Mouse (Mus musculus) liver, embryonic 14 days (tissue): Measurements from ENCODE around the gene Olfr376. TPM values are rescaled to one million over a fixed set of nuclear protein-coding genes. Genes with fewer than 3 reads are reported as not detected.

Source experiments
- polyA plus RNA-seq: library from polyadenylated mRNA; depleted of rRNA; stranded (reverse); fragments of >200 nt; gene quantifications from 2 replicates; pipeline ENCODE4 v1.2.3, GENCODE M21; 2012; rRNA removed

Gene Olfr376
- not detected in 2 replicates for polyA plus RNA-seq

DNA sequence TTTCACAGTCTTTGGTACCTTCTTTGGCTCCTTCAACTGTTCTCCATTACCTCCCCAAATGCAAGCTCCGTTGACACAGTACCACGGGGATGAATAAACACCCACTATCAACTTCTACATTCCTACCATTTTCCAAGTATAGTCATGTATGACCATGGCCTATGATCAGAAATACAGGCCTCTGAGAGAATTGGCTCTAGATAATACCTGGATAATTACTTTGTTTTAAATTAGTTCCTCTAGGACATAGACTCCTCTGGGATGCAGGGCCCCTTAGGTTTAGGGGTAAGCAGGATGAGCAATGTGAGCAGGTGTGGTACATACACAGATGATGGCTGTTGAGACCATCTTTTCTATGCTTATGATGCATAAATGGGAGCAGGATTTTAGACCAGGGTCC is at the start of gene Olfr376:
TSS of gene Olfr376 (plus strand) at position 301 of the 400 bp plus-strand sequence.

GRCm38 (mm10) chr11:73329442-73329841 is 41.6 kb upstream of the Olfr376 start, which contains the start of the genes Aspa, Gm49340 and Spata22:
TSS of gene Aspa (minus strand) at chr11:73329596.
TSS of gene Gm49340 (plus strand) at chr11:73329741.
TSS of gene Spata22 (plus strand) at chr11:73329741.

GRCm38 (mm10) chr11:73350483-73350882 is 20.6 kb upstream of the Olfr376 start, which contains the start of gene Olfr20:
TSS of gene Olfr20 (plus strand) at chr11:73350783.

DNA sequence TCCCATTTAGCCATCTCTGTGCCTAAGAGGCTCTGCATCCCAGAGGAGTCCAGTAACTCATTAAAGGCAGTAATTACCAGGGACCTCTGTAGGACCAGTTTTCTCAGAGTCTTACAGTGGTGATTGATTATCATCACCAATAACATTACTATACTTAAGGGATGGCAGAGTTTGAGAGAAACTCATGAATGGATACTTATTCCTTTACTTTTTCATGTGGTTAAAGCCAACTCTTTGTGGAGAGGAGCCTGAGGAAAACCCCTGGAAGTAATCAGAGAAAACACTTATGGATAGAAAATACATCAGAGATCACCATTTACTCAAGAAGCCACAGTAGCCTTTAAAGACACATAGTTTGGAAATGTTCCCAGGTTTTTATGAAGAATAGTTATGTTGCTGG is 28.5 kb downstream of the Olfr376 start, which contains the start of gene Olfr1:
TSS of gene Olfr1 (minus strand) at position 101 of the 400 bp plus-strand sequence.

Other genes with a start within 250 kb of the Olfr376 start
- gene Haspin, start 233.0 kb upstream of the Olfr376 start, polyA plus RNA-seq: 5.2 and 6.4 TPM in 2 replicates
- gene P2rx5, start 210.8 kb upstream of the Olfr376 start, polyA plus RNA-seq: 0.14 and 0.15 TPM in 2 replicates
- 36.7 and 44.0 TPM in 2 replicates for gene Emc6, start 194.2 kb upstream of the Olfr376 start, polyA plus RNA-seq
- 9.2 and 11.6 TPM in 2 replicates for gene Tax1bp3, start 194.2 kb upstream of the Olfr376 start, polyA plus RNA-seq
- 4.0 and 5.7 TPM in 2 replicates for gene Ctns, start 172.2 kb upstream of the Olfr376 start, polyA plus RNA-seq
- gene Shpk, start 171.8 kb upstream of the Olfr376 start, polyA plus RNA-seq: 1.5 and 1.8 TPM in 2 replicates
- gene Trpv1, start 137.0 kb upstream of the Olfr376 start, polyA plus RNA-seq: 0.01 TPM in 1 of 2 replicates, not detected in the other
- gene Trpv3, start 103.9 kb upstream of the Olfr376 start, polyA plus RNA-seq: 0.01 TPM in 2 replicates
- gene Aspa, start 41.6 kb upstream of the Olfr376 start, polyA plus RNA-seq: 2.6 and 3.1 TPM in 2 replicates
- gene Gm49340, start 41.5 kb upstream of the Olfr376 start, polyA plus RNA-seq: 0.11 and 0.22 TPM in 2 replicates
- gene Spata22, start 41.5 kb upstream of the Olfr376 start, polyA plus RNA-seq: 2.4 and 3.1 TPM in 2 replicates
- 0.14 TPM in 1 of 2 replicates, not detected in the other for gene Olfr20, start 20.5 kb upstream of the Olfr376 start, polyA plus RNA-seq
- not detected in 2 replicates for gene Olfr1, start 28.4 kb downstream of the Olfr376 start, polyA plus RNA-seq
- gene Olfr378, start 57.2 kb downstream of the Olfr376 start, polyA plus RNA-seq: not detected in 2 replicates
- gene Olfr380, start 86.3 kb downstream of the Olfr376 start, polyA plus RNA-seq: not detected in 2 replicates
- not detected in 2 replicates for gene Olfr381, start 120.4 kb downstream of the Olfr376 start, polyA plus RNA-seq
- gene Olfr382, start 146.0 kb downstream of the Olfr376 start, polyA plus RNA-seq: not detected in 2 replicates
- not detected in 2 replicates for gene Olfr385, start 221.8 kb downstream of the Olfr376 start, polyA plus RNA-seq
- not detected in 2 replicates for gene Olfr384, start 227.3 kb downstream of the Olfr376 start, polyA plus RNA-seq